Mouse (Mus musculus): ENCODE data around the gene Aasdh. TPM values are rescaled to one million over a fixed set of nuclear protein-coding genes. Genes with fewer than 3 reads are reported as not detected.

Gene Aasdh
- polyA plus RNA-seq, 1 experiment from 2014 or later, result 18.2 TPM

DNA sequence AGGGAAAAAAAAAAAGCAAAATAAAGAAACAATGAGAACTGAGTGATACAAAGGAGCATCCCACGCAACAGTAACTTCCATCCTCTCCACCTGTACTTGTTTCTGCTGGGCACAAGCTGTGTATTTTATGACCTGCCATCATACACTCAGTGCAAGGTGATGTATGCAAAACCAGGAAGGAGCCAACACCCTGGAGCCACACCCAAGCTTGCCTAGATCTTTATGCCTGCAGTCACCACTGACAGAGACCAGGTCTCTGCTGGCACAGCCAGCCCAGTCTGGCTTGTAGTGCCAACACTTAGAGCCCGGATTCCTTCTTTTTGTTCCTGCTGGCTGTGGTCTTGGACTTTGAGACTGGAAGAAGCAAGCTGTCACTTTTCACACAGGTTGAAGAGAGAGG lies 63.5 kb downstream of the Aasdh start:
- no peak for DNase-seq (ENCODE audit: low spot score)
- H3K9me3 ChIP-seq (ENCODE audit: control insufficient read depth, low read length), result no peaks in the 10 kb centered on the region
- H3K4me3 ChIP-seq (ENCODE audit: low read depth, low read length), result no peak overlapping the region
- no peak overlapping the region for H3K27ac ChIP-seq (ENCODE audit: low read depth)
- no peaks in the 10 kb centered on the region for H3K4me1 ChIP-seq (replicated peaks; ENCODE audit: control insufficient read depth, insufficient read depth, low read length)
- no peaks in the 10 kb centered on the region for H3K36me3 ChIP-seq (ENCODE audit: control insufficient read depth, insufficient read depth, low read length)
- H3K4me2 ChIP-seq (ENCODE audit: low read length), result no peak overlapping the region
- no peak for ATAC-seq (replicated peaks; ENCODE audit: low FRiP score, low TSS enrichment, low read depth)
- no peak overlapping the region for H3K9ac ChIP-seq (ENCODE audit: low read length)
- H3K27me3 ChIP-seq (replicated peaks; ENCODE audit: control insufficient read depth, insufficient read depth, low read length), result no peaks in the 10 kb centered on the region
- WGBS, result 88% methylated on average over 2 of the region's 2 CpGs

DNA sequence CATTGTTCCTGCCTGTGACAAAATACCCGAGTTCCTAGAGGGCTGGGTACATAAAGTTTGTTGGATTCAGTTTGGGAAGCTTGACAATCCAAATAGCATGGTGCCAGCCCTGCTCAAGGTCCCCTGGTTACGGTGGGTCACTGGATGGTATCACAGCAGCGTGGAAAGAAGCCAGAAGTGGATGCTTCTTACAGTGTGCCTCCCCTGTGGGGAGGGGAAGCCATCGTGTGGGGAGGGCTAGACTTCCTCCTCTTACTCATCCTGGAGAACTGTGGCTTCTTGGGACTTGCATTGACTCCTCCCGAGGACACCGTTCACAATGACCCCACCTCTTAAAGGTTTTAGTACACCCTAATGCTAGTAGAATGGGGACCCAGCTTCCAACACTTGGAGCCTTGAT lies 65.5 kb downstream of the Aasdh start:
- no peak overlapping the region for H3K9ac ChIP-seq (ENCODE audit: low read length)
- H3K9me3 ChIP-seq (ENCODE audit: control insufficient read depth, low read length), result no peaks in the 10 kb centered on the region
- H3K4me3 ChIP-seq (ENCODE audit: low read depth, low read length), result no peak overlapping the region
- H3K4me2 ChIP-seq (ENCODE audit: low read length), result no peak overlapping the region
- WGBS, result 89% methylated on average over 6 of the region's 6 CpGs
- H3K27me3 ChIP-seq (replicated peaks; ENCODE audit: control insufficient read depth, insufficient read depth, low read length), result no peaks in the 10 kb centered on the region
- H3K36me3 ChIP-seq (ENCODE audit: control insufficient read depth, insufficient read depth, low read length), result no peaks in the 10 kb centered on the region
- no peaks in the 10 kb centered on the region for H3K4me1 ChIP-seq (replicated peaks; ENCODE audit: control insufficient read depth, insufficient read depth, low read length)
- ATAC-seq (replicated peaks; ENCODE audit: low FRiP score, low TSS enrichment, low read depth) (no peak), DNase-seq (ENCODE audit: low spot score) (no peak)
- no peak overlapping the region for H3K27ac ChIP-seq (ENCODE audit: low read depth)

DNA sequence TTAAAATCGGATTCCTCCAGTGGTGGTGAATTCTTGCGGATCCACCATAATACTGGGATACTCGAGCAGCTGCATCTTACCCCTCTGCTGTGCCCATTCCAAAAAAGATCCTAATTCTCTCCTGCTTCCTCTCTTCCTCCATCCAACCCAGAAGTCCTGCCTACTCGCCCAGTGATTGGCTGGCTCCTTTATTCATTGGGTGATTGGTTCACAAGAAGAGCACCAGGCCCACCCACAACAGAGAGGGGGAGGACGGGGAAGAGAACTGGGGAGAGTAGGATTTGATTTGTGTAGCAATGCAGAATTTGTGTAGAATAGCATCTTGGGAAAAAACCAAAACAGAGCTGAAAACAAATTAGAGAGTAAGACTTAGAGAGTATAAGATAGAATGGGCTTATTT lies 68.3 kb downstream of the Aasdh start:
- Histone ChIP-seq H3K27ac (ENCODE audit: low read depth) (no peak overlapping the region), H3K9ac (ENCODE audit: low read length) (no peak overlapping the region), H3K27me3 (replicated peaks; ENCODE audit: control insufficient read depth, insufficient read depth, low read length) (no peaks in the 10 kb centered on the region), H3K36me3 (ENCODE audit: control insufficient read depth, insufficient read depth, low read length) (no peaks in the 10 kb centered on the region), H3K4me3 (ENCODE audit: low read depth, low read length) (no peak overlapping the region), H3K9me3 (ENCODE audit: control insufficient read depth, low read length) (no peaks in the 10 kb centered on the region), H3K4me2 (ENCODE audit: low read length) (no peak overlapping the region), H3K4me1 (replicated peaks; ENCODE audit: control insufficient read depth, insufficient read depth, low read length) (no peaks in the 10 kb centered on the region)
- DNase-seq (ENCODE audit: low spot score) (no peak), ATAC-seq (replicated peaks; ENCODE audit: low FRiP score, low TSS enrichment, low read depth) (no peak)
- 62% methylated on average over 5 of the region's 5 CpGs for WGBS

DNA sequence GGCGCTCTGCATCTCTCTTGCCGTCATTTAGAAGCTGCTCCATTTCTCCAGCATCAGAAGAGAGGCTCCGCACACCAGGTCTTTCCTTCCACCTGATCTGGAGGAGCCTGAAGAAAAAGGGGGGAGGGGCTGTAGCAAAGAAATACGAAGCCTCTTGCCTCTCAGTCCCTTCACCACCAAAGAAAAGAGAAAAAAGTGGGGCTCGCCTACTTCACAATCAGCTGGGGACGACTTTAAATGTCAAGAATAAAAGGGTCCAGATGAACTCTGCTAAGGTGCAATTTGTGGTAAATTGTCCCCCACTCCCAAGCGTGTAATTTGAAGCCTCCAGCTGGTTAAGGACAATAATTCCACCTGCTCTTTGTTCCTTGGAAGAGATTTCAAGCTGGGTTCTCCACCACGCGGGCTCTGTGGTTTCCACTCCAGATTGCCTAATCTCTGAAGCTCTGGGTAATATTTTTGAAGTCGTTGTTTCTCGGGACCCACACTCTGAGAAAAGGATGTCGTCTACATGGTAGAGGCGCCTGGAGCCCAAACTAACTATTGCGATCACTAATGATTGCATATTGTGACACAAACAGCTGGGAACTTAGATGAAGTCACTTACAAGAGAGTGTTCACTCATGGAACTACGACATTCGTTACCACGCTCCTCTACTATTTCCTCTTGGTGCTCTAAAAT lies 72.6 kb downstream of the Aasdh start:
- no peaks in the 10 kb centered on the region for H3K9me3 ChIP-seq (ENCODE audit: control insufficient read depth, low read length)
- no peaks in the 10 kb centered on the region for H3K36me3 ChIP-seq (ENCODE audit: control insufficient read depth, insufficient read depth, low read length)
- ATAC-seq (replicated peaks; ENCODE audit: low FRiP score, low TSS enrichment, low read depth), result no peak
- H3K9ac ChIP-seq (ENCODE audit: low read length), result no peak overlapping the region
- no peak overlapping the region for H3K4me2 ChIP-seq (ENCODE audit: low read length)
- H3K27ac ChIP-seq (ENCODE audit: low read depth), result no peak overlapping the region
- DNase-seq (ENCODE audit: low spot score), result no peak
- H3K27me3 ChIP-seq (replicated peaks; ENCODE audit: control insufficient read depth, insufficient read depth, low read length), result no peaks in the 10 kb centered on the region
- H3K4me1 ChIP-seq (replicated peaks; ENCODE audit: control insufficient read depth, insufficient read depth, low read length), result no peaks in the 10 kb centered on the region
- H3K4me3 ChIP-seq (ENCODE audit: low read depth, low read length), result no peak overlapping the region
- WGBS, result 82% methylated on average over 17 of the region's 17 CpGs

DNA sequence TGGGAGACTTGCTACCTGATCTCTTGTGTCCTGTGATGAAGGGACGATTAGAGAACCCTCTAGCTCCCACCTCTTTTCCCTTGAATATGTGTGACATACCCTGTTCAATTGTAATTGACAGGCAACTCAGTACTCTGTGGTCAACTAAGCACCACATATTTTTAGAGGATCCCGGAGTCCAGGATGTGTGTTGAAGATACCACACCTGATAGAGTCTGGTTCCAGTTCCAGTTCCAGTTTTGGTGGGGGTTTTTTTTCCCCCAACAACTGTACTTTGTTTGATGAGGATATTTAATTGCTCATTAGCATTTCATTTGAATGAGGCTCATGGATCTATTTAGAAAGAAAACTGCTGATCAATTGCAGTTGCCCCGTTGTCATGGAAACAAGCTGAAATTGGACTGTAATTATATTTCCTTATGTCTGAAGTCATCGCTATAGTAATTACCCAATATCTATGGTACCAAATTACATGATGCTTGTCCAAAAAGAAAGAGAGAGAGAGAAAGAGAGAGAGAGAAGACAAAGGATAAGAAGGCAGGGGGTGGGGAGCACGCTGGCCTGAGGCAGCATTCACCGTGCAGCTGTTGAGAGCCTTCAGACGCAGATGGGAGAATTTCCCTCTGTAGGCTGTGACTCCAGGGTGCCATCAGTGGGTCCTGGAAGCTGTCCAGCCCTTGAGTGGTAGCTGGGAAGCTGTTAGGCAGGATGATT lies 76.6 kb downstream of the Aasdh start:
- H3K27ac ChIP-seq (ENCODE audit: low read depth), result no peak overlapping the region
- DNase-seq (ENCODE audit: low spot score) (no peak), ATAC-seq (replicated peaks; ENCODE audit: low FRiP score, low TSS enrichment, low read depth) (no peak)
- no peaks in the 10 kb centered on the region for H3K4me1 ChIP-seq (replicated peaks; ENCODE audit: control insufficient read depth, insufficient read depth, low read length)
- H3K27me3 ChIP-seq (replicated peaks; ENCODE audit: control insufficient read depth, insufficient read depth, low read length), result no peaks in the 10 kb centered on the region
- no peaks in the 10 kb centered on the region for H3K36me3 ChIP-seq (ENCODE audit: control insufficient read depth, insufficient read depth, low read length)
- no peak overlapping the region for H3K4me2 ChIP-seq (ENCODE audit: low read length)
- H3K9ac ChIP-seq (ENCODE audit: low read length), result no peak overlapping the region
- WGBS, result 85% methylated on average over 7 of the region's 7 CpGs
- no peak overlapping the region for H3K4me3 ChIP-seq (ENCODE audit: low read depth, low read length)
- no peaks in the 10 kb centered on the region for H3K9me3 ChIP-seq (ENCODE audit: control insufficient read depth, low read length)

Other genes with a start within 250 kb of the Aasdh start
- 15.9 and 16.2 TPM in 2 replicates for gene C530008M17Rik, start 249.0 kb downstream of the Aasdh start, polyA plus RNA-seq (2014; fragmentation: Nextera tagmentation; extraction: Ambion mirVana)
- gene Paics, start 45.8 kb upstream of the Aasdh start, polyA plus RNA-seq (2014; fragmentation: Nextera tagmentation; extraction: Ambion mirVana), result 241 and 252 TPM in 2 replicates
- 39.2 and 43.6 TPM in 2 replicates for gene Ppat, start 46.1 kb upstream of the Aasdh start, polyA plus RNA-seq (2014; fragmentation: Nextera tagmentation; extraction: Ambion mirVana)
- 91.6 and 98.2 TPM in 2 replicates for gene Srp72, start 69.2 kb upstream of the Aasdh start, polyA plus RNA-seq (2014; fragmentation: Nextera tagmentation; extraction: Ambion mirVana)
- 0.77 TPM in 1 of 2 replicates, not detected in the other for gene Arl9, start 98.5 kb upstream of the Aasdh start, polyA plus RNA-seq (2014; fragmentation: Nextera tagmentation; extraction: Ambion mirVana)
- gene Thegl, start 110.5 kb upstream of the Aasdh start, polyA plus RNA-seq (2014; fragmentation: Nextera tagmentation; extraction: Ambion mirVana), result 1.0 and 1.2 TPM in 2 replicates
- 6.7 and 8.5 TPM in 2 replicates for gene Hopx, start 209.6 kb upstream of the Aasdh start, polyA plus RNA-seq (2014; fragmentation: Nextera tagmentation; extraction: Ambion mirVana)

All from intestine, embryonic 14.5 days (tissue).